Mouse (Mus musculus) heart, embryonic 12.5 days (tissue): ENCODE data around the gene Aifm1. TPM values are rescaled to one million over a fixed set of nuclear protein-coding genes. Genes with fewer than 3 reads are reported as not detected.
A peak's percentile ranks its signal among the peaks of the same experiment; 100 is the strongest.
"Not testable (repeated sequence)": the region's sequence is repeated elsewhere in the genome, so short reads cannot be mapped to it uniquely, and the experiment has no call there.

Experiments used
- ATAC-seq: fragments of 200-750 bp; cut with Nextera tagmentation; 2 replicates; pipeline ENCODE4 v1.8.0; 2017; ENCODE audit warnings: moderate TSS enrichment, moderate library complexity; ENCODE audit not compliant: insufficient number of reproducible peaks, low FRiP score
- H3K27ac ChIP-seq: fragments of 300-500 bp; sonication (generic); 2 replicates; pipeline ENCODE4 v1.5.1; 2016; ENCODE audit warnings: mild to moderate bottlenecking, moderate library complexity; ENCODE audit not compliant: poor library complexity, severe bottlenecking
- H3K27me3 ChIP-seq: fragments of 300-500 bp; sonication (generic); replicated peaks from 2 replicates; pipeline ENCODE4 v1.6.1; 2016; ENCODE audit warnings: mild to moderate bottlenecking, moderate library complexity
- H3K36me3 ChIP-seq: fragments of 300-500 bp; sonication (generic); 2 replicates; pipeline ENCODE4 v1.6.1; 2016; ENCODE audit warnings: mild to moderate bottlenecking, moderate library complexity
- H3K4me1 ChIP-seq: fragments of 300-500 bp; sonication (generic); replicated peaks from 2 replicates; pipeline ENCODE4 v1.6.1; 2016; ENCODE audit warnings: mild to moderate bottlenecking
- H3K4me2 ChIP-seq: fragments of 300-500 bp; sonication (generic); 2 replicates; pipeline ENCODE4 v1.6.1; 2016; ENCODE audit warnings: mild to moderate bottlenecking, moderate library complexity
- H3K4me3 ChIP-seq: fragments of 300-500 bp; sonication (generic); 2 replicates; pipeline ENCODE4 v1.5.1; 2016; ENCODE audit warnings: mild to moderate bottlenecking
- H3K9ac ChIP-seq: fragments of 300-500 bp; sonication (generic); 2 replicates; pipeline ENCODE4 v1.6.1; 2016; ENCODE audit warnings: mild to moderate bottlenecking, moderate library complexity
- H3K9me3 ChIP-seq: fragments of 300-500 bp; sonication (generic); replicated peaks from 2 replicates; pipeline ENCODE4 v1.6.1; 2016; ENCODE audit warnings: mild to moderate bottlenecking, moderate library complexity
- WGBS: fragments of 180-500 bp; shearing (Covaris S2); methylation state at CpG from one replicate; pipeline ENCODE4 v1.1.7; 2016; 5-methylcytosine and 5-hydroxymethylcytosine counted together
- polyA plus RNA-seq: library from polyadenylated mRNA; unstranded; fragments of >200 nt; fragmentation: Nextera tagmentation; extraction: Ambion mirVana; gene quantifications from 2 replicates; pipeline ENCODE4 v1.2.1, GENCODE M21; 2016

Gene Aifm1
- polyA plus RNA-seq, 1 experiment from 2014 or later, result 111 TPM

DNA sequence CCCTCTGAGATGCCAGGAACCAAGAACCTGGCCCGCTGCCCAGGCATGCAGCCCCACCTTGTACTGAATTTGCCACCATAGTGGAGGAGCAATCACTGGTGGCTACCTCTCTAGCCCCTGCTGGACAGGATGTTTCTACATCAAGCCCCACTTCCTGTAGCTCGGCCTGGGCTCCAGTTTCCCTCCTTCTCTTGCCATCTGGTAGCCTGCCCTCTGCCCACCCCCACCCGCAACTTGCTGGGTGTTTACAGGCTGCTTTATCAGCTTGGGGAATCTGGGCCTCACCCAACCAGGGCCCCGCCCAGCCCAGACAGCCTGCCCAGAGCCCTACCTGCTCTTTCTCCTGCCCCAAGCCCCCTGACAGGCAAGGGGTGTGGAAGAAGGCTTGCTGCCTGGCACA lies 74.3 kb downstream of the Aifm1 start:
- WGBS, result 48% methylated on average over 4 of the region's 4 CpGs
- peak overlapping the region; percentile 44; the same call in 1 of the 2 replicates for H3K27ac ChIP-seq

DNA sequence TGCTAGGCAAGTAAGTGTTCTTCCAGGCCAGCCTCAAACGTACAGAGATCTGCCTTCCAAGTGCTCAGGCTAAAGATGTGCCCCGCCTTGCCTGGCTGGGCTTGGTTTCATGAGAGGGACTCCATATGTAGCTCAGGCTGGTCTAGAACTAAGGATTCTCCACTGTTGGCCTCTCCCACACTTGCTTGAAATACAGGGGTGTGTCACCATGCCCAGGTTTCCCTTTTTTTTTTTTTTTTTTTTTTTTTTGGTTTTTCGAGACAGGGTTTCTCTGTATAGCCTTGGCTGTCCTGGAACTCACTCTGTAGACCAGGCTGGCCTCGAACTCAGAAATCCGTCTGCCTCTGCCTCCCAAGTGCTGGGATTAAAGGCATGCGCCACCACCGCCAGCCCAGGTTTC lies 77.3 kb downstream of the Aifm1 start:
- H3K36me3 ChIP-seq, H3K4me3 ChIP-seq, H3K9ac ChIP-seq, H3K4me2 ChIP-seq, ATAC-seq, H3K27ac ChIP-seq, H3K27me3 ChIP-seq, H3K9me3 ChIP-seq: not testable (repeated sequence)
- WGBS, result 78% methylated on average over 7 of the region's 7 CpGs
- H3K4me1 ChIP-seq, result peaks cover 41% of the 10 kb centered on the region

More for the DNA sequence above, 74.3 kb downstream of the Aifm1 start:
- H3K9me3 ChIP-seq, result no peaks in the 10 kb centered on the region
- H3K4me2 ChIP-seq, result no peak overlapping the region
- peaks cover 28% of the 10 kb centered on the region for H3K4me1 ChIP-seq
- no peak overlapping the region for H3K4me3 ChIP-seq
- no peaks in the 10 kb centered on the region for H3K27me3 ChIP-seq
- H3K36me3 ChIP-seq, result no peaks in the 10 kb centered on the region
- H3K9ac ChIP-seq, result no peak overlapping the region
- no peak for ATAC-seq

DNA sequence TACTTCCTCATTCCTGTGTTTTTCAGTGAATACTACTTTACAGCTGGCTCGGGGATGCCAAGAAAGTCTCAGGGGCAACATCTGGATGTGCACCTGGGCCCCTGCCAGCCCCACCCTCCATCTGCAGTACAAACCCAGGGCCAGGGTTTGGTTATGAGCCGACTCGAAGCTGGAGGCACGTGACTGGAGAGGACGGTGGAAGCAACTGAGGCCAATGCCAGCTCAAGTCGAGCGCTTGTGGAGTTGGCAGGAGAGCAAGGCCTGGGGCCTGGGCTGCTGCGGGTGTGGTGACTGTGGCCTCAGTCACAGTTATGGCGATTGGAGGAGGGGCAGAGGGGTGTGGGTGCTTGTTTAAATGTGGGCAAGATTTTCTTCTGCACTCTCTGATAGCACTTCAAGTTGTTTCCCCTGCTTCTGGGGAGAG lies 77.9 kb downstream of the Aifm1 start:
- H3K36me3 ChIP-seq, result no peaks in the 10 kb centered on the region
- H3K27me3 ChIP-seq, result no peaks in the 10 kb centered on the region
- no peak overlapping the region for H3K9ac ChIP-seq
- no peak overlapping the region for H3K4me2 ChIP-seq
- WGBS, result 75% methylated on average over 9 of the region's 9 CpGs
- peaks cover 41% of the 10 kb centered on the region for H3K4me1 ChIP-seq
- no peak for ATAC-seq
- no peak overlapping the region for H3K4me3 ChIP-seq
- no peaks in the 10 kb centered on the region for H3K9me3 ChIP-seq
- no peak overlapping the region for H3K27ac ChIP-seq

DNA sequence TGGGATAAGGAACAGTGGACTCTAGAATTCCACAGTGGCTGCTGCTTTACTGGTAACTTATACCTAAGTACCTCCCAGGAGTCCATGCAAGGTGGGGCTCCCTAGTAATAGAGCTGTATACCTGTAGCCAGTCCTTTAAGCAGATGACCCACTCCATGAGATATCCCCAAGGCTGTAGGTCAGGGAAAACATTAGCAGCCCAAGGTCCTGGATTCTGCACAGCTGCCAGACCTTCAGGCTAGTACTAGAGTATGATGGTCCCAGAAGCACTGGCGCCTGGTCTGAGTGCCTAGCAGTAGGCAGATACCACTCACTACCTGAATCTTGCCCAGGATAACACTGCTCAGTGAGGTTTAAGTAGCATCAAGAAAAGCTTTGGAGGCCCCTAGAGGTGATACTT lies 79.1 kb downstream of the Aifm1 start:
- WGBS, result 78% methylated on average over 1 of the region's 1 CpGs
- Histone ChIP-seq H3K36me3 (no peaks in the 10 kb centered on the region), H3K27ac (no peak overlapping the region), H3K9ac (no peak overlapping the region), H3K4me1 (peaks cover 41% of the 10 kb centered on the region), H3K4me2 (no peak overlapping the region), H3K4me3 (no peak overlapping the region), H3K9me3 (no peaks in the 10 kb centered on the region), H3K27me3 (no peaks in the 10 kb centered on the region)
- no peak for ATAC-seq

DNA sequence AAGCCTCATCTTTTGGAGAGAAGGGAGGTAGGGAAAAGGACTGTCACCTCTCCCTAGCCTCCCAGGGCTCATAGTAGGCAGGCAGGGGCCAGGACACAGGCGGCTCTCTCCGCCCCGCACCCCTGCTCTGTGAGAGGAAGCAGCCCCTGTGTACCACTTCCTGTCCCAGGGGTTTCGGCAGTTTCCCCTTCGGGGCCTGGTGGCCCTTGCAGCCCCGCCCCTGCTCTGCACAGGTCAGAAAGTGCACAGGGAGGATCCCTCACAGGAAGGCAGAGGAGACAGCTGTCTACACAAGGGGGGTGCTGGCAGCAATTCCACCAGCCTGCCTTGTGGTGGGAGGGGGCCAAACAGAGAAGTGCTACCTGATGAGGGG lies 79.8 kb downstream of the Aifm1 start:
- Histone ChIP-seq H3K27me3 (no peaks in the 10 kb centered on the region), H3K9me3 (no peaks in the 10 kb centered on the region), H3K9ac (no peak overlapping the region), H3K27ac (no peak overlapping the region), H3K4me2 (0 out of 2 replicates have a peak overlapping the region, but pooled peaks have one; percentile 4), H3K4me3 (no peak overlapping the region), H3K4me1 (peaks cover 36% of the 10 kb centered on the region), H3K36me3 (no peaks in the 10 kb centered on the region)
- peak; percentile 58; the same call in 1 of the 2 replicates for ATAC-seq
- 33% methylated on average over 6 of the region's 6 CpGs for WGBS

DNA sequence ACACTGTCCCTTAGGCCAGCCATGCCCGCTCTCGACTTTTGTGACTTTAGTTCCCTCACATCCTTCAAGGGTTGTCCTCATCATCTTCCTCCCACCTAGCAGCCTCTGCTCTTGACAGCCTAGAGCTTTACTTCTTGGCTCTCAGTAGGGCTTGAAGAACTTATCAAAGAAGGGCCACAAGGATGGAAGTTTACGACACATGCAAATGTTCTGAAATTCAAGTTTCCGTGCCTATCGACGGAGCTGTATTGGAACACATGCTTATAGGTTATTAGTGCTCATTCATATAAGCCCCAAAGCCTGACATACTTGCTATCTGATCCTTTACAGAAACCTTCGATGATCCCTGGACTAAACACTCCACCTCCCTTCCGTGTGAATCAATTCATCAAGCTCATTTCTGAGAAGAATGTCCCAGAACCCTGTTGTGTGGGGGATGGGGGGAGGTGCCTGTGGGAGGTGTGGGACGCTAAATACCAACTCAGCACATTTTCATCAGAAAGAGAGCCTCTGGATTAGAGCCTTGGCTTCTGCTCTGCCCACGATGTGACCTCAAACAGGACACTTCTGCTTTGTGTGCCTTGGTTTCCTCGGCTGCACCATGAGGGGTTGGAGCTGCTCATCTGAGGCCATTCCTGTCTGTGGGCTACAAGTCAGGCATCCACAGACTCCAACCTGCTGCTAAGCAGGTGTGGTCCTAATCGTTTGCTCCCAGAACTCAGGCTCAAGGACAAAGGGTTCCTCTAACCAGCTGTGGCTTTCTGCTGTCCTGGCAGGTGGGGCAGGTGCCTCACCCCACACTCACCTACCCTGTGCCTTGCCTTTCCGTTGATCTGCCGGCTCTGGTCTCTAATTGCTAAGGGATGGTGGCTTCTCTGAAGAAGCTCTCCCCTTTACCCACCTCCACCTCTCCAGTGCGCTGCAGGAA lies 80.5 kb downstream of the Aifm1 start:
- H3K4me2 ChIP-seq, result 0 out of 2 replicates have a peak overlapping the region, but pooled peaks have one; percentile 4
- H3K27me3 ChIP-seq, result no peaks in the 10 kb centered on the region
- no peaks in the 10 kb centered on the region for H3K9me3 ChIP-seq
- H3K4me1 ChIP-seq, result peaks cover 42% of the 10 kb centered on the region
- 61% methylated on average over 15 of the region's 15 CpGs for WGBS
- no peak overlapping the region for H3K27ac ChIP-seq
- no peak for ATAC-seq
- no peak overlapping the region for H3K9ac ChIP-seq
- no peaks in the 10 kb centered on the region for H3K36me3 ChIP-seq
- H3K4me3 ChIP-seq, result no peak overlapping the region

DNA sequence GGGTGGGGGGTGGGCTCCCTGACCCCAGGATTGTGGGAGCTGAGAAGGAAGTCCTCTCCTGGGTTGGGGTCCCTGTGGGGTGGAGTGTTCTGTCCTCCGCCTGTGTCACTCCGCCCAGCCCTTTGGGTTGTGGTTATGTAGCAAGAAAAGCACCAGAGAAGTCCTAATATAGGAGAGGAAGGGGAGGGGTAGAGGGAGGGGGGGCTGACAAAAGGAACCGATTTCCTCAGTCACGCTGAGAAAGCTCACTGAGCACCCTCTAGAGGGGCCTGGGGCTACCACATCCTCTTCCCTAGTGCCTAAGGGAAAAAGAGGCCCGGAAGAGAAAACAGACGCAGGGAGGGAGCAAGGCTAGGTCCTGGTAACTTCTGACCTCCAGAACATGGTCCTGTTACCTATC lies 83.8 kb downstream of the Aifm1 start:
- ATAC-seq, result 0 out of 2 replicates have a peak, but pooled peaks have one; percentile 10

DNA sequence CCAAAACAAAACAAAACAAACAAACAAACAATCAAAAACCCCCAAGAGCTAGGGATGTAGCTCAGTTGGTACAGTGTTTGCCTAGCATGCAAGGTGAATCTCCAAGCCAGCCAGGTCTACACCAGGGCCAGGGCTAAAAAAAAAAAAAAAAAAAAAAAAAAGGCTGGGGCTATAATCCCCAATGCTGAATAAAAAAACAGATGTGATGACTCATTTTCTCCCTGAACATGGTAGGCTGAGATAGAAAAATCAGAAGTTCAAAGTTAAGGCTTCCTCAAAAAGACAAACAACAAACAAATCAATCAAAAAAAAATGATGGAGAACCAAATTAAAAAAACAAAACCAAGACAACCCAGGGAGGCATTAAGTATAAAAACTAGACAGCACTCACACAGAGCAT lies 84.3 kb downstream of the Aifm1 start:
- H3K36me3 ChIP-seq, result no peaks in the 10 kb centered on the region
- no peak overlapping the region for H3K4me2 ChIP-seq
- peaks cover 57% of the 10 kb centered on the region for H3K4me1 ChIP-seq
- no peaks in the 10 kb centered on the region for H3K27me3 ChIP-seq
- H3K4me3 ChIP-seq, result no peak overlapping the region
- H3K9me3 ChIP-seq, result no peaks in the 10 kb centered on the region
- no peak overlapping the region for H3K9ac ChIP-seq
- no peak overlapping the region for H3K27ac ChIP-seq
- no peak for ATAC-seq

More for the DNA sequence above, 83.8 kb downstream of the Aifm1 start:
- H3K27me3 ChIP-seq, result no peaks in the 10 kb centered on the region
- 29% methylated on average over 6 of the region's 6 CpGs for WGBS
- H3K4me2 ChIP-seq, result no peak overlapping the region
- no peak overlapping the region; the same call in 1 of the 2 replicates for H3K9ac ChIP-seq
- H3K4me1 ChIP-seq, result peaks cover 57% of the 10 kb centered on the region
- no peaks in the 10 kb centered on the region for H3K36me3 ChIP-seq
- H3K27ac ChIP-seq, result no peak overlapping the region
- no peak overlapping the region for H3K4me3 ChIP-seq
- no peaks in the 10 kb centered on the region for H3K9me3 ChIP-seq

DNA sequence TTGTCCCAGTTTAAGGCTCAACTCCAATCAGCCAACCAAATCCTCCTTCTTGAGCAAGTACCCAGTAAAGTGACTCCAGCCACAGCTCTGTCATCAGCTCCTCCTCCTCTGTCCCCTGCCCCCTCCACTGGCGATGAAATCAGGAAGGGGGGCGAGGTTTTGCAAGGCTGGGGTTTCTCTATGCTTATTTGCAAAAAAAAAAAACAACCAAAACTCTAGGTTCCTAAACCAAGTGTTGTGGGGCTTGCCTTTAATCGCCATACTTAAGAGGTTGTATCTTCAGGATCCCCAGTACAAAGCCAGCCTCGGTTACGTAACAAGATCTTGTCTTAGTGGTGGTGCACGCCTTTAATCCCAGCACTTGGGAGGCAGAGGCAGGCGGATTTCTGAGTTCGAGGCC lies 84.7 kb downstream of the Aifm1 start:
- WGBS, result 80% methylated on average over 8 of the region's 8 CpGs
- H3K9me3 ChIP-seq, result no peaks in the 10 kb centered on the region
- no peak overlapping the region for H3K27ac ChIP-seq
- no peak overlapping the region for H3K4me2 ChIP-seq
- H3K9ac ChIP-seq, result no peak overlapping the region
- H3K4me1 ChIP-seq, result peaks cover 55% of the 10 kb centered on the region
- H3K36me3 ChIP-seq, result no peaks in the 10 kb centered on the region
- H3K27me3 ChIP-seq, result no peaks in the 10 kb centered on the region
- ATAC-seq, result no peak
- H3K4me3 ChIP-seq, result no peak overlapping the region

DNA sequence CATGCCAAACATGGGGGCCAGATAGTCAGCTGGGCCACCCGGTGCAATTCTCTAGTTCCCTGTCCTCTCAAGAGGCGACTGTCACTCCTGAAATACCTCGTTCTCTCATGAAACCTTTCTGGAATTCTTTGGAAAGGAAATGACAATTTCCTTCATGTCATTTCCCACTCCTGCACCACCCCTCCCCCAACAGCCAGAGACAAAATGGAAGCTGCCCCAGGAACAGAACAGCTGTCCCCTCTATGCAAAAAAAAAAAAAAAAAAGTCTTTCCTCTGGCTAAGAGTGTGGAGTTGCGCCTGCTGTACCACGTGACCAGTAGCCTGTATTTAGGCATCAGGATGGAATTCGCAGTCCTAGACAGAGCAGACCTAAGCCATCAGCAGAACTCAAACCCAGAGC lies 85.1 kb downstream of the Aifm1 start:
- Histone ChIP-seq H3K27me3 (no peaks in the 10 kb centered on the region), H3K36me3 (no peaks in the 10 kb centered on the region), H3K4me3 (no peak overlapping the region), H3K9ac (no peak overlapping the region), H3K4me1 (peaks cover 51% of the 10 kb centered on the region), H3K27ac (no peak overlapping the region), H3K4me2 (no peak overlapping the region), H3K9me3 (no peaks in the 10 kb centered on the region)
- 49% methylated on average over 6 of the region's 6 CpGs for WGBS
- ATAC-seq, result no peak

DNA sequence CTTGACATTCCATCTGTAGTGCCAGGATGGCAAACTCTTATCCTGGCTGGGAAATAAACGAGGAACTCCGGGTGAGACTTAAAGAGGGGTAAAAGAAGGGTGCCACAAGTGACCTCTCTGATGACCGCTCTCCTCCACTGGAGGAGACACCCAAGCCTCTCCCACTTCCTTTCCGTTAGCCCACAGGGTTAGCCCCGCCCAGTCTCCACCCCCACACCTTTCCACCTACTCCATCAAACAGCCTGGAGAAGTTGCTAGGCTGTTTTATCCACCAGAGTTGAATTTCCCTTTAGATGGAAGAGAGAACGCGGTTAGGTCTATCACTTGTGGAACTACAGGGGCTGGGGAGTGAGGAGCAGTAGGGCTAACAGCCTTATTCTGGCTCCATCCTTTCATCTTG lies 88.1 kb downstream of the Aifm1 start:
- H3K4me2 ChIP-seq, result peak overlapping the region; percentile 45; the same call in 1 of the 2 replicates
- no peaks in the 10 kb centered on the region; the same call in 1 of the 2 replicates for H3K36me3 ChIP-seq
- H3K4me3 ChIP-seq, result no peak overlapping the region
- no peak overlapping the region for H3K9ac ChIP-seq
- no peak for ATAC-seq
- no peaks in the 10 kb centered on the region for H3K27me3 ChIP-seq
- peaks cover 41% of the 10 kb centered on the region for H3K4me1 ChIP-seq
- no peaks in the 10 kb centered on the region for H3K9me3 ChIP-seq
- WGBS, result 47% methylated on average over 7 of the region's 7 CpGs
- H3K27ac ChIP-seq, result no peak overlapping the region
